Mouse (Mus musculus) thymus, adult 2 months (tissue): ENCODE measurements around the gene Snx18.

Source experiments
- CTCF ChIP-seq: fragments of 200-500 bp; IDR thresholded peaks from 2 replicates; pipeline ENCODE4 v1.5.1; 2012; ENCODE audit warnings: mild to moderate bottlenecking, control low read depth, low read length, moderate library complexity, borderline replicate concordance; ENCODE audit not compliant: control insufficient read depth, poor library complexity, insufficient read depth; ENCODE audit errors: extremely low read depth
- POLR2A ChIP-seq: fragments of 200-500 bp; IDR thresholded peaks from 2 replicates; pipeline ENCODE4 v1.6.1; 2012; ENCODE audit warnings: mild to moderate bottlenecking, low read length, control low read depth, moderate library complexity; ENCODE audit not compliant: control insufficient read depth, poor library complexity, insufficient read depth; ENCODE audit errors: extremely low read depth

GRCm38 (mm10) chr13:113657204-113657603, 38.8 kb upstream of the Snx18 start:
- TF ChIP-seq POLR2A (no peak), CTCF (no peak)
